Mouse (Mus musculus) thymus, postnatal 36 days (tissue): ENCODE measurements at regions not wholly inside any gene's neighbourhood (a gene's known extent, or its start where the extent isn't known, plus 50 kb on each side); places are given as distances from the start of the nearest gene placed in this dataset.

Experiments used
- DNase-seq, 2 experiments: peaks; one replicate each; pipeline ENCODE4 v3.0.0; 2022; ENCODE audit warnings: mixed read lengths in 2 of 2

GRCm38 (mm10) chr7:113060991-113061390 lies 107.2 kb downstream of the Rassf10 start:
- no peak for DNase-seq

DNA sequence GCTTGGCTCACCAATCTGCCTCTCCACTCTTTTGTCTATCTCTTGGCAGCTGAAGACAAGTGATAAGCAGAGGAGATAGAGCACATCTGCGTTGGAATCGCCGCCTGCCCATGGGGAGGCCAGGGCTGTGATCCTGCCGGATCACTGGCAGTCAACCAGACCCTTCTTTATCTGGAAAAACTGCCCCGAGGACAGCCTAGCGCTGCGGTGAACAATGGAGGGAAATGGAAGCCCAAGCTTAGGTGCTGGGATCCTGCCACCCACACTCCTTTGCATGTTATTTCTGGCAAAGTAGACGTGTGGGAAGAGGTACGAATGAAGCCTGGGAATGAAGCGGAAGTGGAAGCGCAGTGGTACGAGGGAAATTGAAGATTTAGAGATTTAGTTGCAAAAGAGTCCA lies 112.8 kb downstream of the Rassf10 start:
- no peak for DNase-seq

- no peak for DNase-seq
Measured at GRCm38 (mm10) chr7:113068296-113068695, 114.5 kb downstream of the Rassf10 start.

- DNase-seq, result no peak
Measured at GRCm38 (mm10) chr7:113069336-113069924, 115.7 kb downstream of the Rassf10 start.

GRCm38 (mm10) chr7:113071418-113071817 lies 117.7 kb downstream of the Rassf10 start:
- no peak for DNase-seq

GRCm38 (mm10) chr7:113073781-113074180 lies 120.0 kb downstream of the Rassf10 start:
- DNase-seq, result no peak

DNA sequence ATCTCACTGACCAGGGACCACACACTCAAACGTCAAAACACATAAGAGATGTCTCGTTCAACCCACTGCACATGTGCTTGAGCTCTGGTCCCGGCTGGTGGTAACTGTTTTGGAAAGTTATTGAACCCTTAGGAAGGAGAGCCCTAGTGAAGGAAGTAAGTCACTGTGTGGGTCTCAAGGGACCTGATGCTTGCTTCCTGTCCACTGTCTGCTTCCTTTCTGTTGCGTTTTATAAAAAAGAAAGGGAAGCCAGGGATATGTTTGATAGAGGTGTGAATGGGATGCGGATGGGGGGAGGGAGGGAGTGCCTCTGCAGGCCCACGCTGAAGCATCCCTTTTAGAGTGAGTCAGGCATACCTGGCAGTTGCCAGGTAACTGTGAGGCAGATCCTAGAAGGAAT lies 121.6 kb downstream of the Rassf10 start:
- no peak for DNase-seq

DNA sequence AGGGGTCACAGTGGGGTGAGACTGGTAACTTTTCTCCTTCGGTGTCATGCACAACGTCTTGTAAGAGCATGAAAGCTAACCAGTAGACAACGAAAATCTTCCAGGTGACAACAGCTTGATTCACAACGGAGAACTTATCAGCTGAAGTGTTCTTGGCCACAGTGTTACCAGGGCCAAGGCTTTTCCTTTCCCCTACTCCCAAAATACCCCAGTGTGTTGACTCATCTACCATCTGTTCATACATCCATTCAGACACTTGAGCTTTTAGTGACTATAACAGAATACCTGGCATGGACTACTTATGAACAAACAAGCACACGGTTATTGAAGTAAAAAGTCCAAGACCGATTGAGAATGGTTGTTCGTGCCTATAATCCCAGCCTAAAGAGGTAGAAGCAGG lies 122.5 kb downstream of the Rassf10 start:
- DNase-seq, result no peak

DNA sequence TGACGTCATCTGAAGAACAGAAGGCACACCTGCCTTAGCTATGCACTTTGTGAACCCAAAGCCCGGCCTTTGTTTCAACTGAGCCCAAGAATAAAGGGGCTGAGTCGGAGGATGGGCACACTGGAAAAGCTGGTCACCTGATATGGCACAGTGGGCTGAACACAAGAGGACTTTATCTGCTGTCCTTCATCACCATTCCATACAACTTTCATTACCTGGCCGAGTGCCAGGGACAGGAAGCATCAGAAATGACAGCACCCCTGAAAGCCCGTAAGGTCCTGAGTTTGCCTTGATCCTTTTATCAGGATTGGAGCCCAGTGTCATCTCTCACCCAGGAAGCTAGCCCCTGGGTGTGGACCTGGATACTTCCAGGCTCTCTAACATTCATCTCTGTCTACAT lies 126.1 kb upstream of the Arntl start:
- DNase-seq, result no peak

DNA sequence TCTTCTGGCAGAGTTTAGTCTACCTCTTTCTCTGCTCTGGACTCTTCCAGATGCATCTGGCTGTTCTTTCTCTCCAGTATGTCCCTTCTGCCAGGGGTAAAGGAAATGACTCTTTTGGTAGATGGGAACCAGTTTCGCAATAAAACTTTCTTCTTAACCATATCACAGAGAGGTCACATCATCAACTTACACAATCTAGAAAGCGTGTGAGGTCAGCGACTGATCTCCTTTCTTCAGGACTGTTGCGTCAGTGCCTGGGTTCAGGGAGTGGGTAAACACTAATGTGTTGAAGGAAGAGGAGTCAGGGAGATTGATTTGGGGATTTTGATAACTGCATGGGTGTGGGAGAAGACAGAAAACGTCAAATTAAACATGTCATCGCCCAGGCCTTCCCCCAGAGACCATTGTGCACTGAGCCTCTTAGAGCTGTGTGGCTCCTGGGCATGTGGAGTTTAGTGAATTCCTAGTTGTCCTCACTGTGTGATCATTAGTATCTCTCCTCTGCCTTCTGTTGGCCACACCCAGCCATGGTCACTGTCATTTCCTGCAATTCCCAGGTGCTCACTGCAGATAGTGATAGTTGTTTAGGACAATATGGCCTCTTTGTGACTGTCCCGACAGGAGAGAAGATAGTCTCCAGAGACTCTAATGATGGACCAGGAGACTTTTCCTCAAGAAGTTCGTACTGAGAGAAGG lies 122.2 kb upstream of the Arntl start:
- DNase-seq, result no peak

DNA sequence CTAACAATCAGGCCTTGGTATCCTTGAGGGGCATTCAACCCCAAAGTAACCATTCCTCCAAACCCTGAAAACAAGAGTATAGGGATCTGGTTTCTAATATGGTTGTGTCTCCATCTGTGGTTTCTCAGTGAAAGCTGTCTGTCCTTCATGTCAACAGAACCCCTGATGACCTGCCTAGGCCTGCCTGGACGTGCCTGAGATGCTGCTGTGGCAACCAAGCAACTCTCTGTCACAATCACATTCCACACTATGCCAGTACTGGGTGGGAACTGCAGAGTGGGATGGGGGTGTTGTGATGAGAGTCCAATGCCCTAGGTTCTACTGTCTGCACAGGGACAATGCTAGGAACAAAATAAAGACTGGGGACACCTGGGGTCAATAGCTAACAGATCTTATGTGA lies 121.1 kb upstream of the Arntl start:
- DNase-seq, result no peak

- DNase-seq, result no peak
Measured at GRCm38 (mm10) chr7:113087646-113088045, 119.6 kb upstream of the Arntl start.

- no peak for DNase-seq
Measured at GRCm38 (mm10) chr7:113089044-113089443, 118.2 kb upstream of the Arntl start.

- no peak for DNase-seq
Measured at GRCm38 (mm10) chr7:113093931-113094330, 113.3 kb upstream of the Arntl start.

DNA sequence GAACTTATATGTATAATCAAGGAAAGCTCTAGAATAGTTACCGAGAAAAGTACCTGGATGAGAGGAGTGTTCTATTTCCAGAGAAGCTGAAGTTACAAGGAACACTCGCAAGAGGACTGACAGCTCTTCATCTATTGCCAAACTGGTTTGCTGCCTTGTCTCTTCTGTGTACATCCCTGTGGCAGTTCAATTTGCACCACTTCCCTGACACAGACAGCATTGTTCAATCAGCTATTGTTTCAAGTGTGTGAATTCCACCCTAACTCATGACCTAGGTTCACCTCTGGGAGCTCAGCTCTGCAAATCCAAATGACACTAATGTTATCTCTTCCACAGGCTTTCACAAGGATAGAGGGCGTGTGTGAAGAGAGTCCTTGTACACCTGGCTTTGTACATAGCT lies 112.2 kb upstream of the Arntl start:
- no peak for DNase-seq

DNA sequence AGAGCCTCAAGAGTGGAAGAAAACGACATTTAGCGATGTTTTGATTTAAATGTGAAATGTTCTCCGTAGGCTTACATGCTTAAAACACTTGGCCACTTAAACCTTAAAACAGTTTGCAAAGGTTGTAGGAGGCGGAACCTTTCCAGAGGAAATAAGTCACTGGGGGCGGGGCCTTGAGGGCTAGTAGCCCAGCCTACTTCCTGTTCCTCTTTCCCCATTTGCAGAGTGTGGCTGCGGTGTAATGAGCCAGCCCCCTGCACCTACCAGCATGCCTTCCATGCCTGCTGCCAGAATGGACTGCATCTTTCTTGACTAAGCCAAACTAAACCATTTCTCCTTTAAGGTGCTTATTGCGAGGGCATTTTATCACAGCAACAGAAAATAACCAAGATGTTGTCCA lies 103.0 kb upstream of the Arntl start:
- no peak for DNase-seq

DNA sequence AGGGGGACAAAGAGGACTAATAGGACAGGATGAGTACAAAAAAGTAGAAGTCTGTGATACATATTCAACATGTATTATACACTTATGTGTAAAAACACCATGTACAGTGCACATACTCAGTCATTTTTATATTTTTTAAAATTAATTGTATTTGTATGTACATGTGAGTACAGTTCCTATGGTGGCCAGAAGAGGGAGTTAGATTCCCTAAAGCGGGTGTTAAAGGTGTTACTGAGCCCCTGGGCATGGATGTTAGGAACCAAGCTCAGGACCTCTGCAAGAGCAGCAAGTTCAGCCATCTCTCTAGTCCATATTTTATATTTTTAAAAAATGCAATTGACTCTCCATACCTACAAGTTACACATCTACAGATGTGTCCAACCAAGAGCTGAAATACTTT lies 101.9 kb upstream of the Arntl start:
- DNase-seq, result no peak

DNA sequence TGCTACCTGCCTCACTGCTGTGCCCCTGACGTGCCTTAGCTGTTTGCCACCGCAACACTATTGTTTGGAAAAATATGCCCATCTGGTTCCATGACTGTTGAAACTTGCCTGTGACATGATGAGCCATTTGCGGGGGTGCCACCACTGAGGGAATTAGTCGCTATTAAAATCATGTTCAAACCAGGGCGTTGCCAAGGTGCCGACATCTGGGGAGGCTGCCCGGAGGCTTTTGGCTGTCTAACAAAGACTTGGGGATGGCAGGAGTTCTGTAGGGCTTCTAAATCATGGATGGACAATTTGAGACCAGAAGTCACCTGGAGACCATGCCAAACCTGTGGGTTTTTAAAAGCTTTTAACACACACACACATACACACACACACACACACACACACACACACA lies 100.5 kb upstream of the Arntl start:
- no peak for DNase-seq

GRCm38 (mm10) chr7:113107965-113108364 lies 99.3 kb upstream of the Arntl start:
- DNase-seq, result no peak

- DNase-seq, result no peak
Measured at GRCm38 (mm10) chr7:113108442-113109000, 98.7 kb upstream of the Arntl start.

GRCm38 (mm10) chr7:113109481-113109880 lies 97.8 kb upstream of the Arntl start:
- DNase-seq, result no peak

DNA sequence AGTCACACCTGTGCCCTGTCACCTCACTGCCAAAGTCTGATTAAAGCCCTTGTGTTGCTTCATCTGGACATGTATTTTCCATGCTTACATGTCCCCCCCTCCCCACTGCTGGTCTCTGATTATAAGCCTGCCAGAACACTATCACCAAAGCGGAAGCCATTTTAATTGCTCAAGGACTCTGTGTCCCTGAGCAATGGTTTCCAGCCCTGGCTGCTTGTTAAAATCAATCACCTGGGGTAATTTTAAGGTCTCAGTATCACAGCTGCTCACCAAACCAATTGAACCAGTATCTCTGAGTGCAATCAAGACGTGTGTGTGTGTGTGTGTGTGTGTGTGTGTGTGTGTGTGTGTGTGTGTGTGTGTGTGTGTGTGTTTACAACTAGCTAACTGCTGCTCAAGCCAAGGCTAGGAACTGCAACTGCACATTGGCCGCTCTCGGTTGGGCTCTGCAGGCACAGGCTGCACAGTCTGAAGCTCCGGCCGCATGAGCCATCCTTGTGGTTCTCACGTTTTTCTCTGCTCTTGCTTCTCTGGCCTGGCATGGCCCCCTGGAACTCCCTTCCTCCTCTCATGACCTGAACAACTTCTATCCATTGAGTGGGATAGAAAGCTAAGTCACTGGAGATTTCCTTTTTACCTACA lies 96.3 kb upstream of the Arntl start:
- no peak for DNase-seq

DNA sequence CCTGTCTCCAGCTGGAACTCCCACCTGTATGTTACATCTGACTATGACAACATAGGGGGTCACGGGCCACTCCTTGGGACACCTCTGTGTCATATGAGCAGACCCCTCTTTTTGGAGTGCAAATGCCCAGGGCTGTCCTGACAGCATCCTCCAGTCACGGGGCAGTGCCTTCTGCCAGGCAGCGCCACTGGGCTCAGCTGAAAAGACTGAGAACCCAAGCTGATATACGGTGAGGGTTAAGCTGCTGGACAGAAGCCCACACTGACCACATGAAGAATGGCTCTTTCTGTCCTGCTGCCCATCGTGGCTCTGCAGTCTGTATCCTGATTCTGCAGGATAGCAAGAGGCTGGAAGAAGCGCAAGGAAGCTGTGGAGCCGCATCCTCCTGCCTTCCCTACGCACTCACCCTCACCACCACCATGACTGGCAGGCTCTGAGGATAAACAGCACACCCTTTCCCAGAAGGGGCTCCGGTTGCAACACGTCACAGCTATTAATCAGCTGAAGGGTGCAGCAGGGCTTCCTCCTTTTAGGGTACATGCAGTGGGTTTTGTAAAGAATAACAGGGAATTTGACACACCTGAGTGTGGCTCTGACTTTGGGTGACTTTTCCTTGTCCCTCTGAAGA lies 93.9 kb upstream of the Arntl start:
- DNase-seq, result no peak

DNA sequence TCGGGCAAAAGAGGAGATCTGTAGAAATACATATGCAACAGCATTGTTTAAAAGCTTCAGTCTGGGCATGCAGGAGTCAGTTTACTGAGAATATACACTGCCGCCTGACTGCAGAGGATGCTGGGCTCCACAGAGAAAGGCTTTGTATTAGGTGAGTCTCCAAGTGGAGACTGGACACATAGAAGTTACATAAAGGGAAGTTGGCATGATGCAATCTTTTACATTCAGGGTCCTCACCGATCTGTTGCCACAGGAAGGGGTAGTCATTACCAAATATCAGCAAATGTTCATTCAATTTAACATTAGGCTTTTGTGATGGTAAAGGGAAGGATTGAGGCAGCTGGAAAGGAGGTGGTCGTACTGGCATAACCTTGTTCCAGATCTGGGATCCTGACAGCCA lies 89.7 kb upstream of the Arntl start:
- DNase-seq, result no peak
